ENCODE assay signal across 8 mouse cellular contexts in the genomic region with DNA sequence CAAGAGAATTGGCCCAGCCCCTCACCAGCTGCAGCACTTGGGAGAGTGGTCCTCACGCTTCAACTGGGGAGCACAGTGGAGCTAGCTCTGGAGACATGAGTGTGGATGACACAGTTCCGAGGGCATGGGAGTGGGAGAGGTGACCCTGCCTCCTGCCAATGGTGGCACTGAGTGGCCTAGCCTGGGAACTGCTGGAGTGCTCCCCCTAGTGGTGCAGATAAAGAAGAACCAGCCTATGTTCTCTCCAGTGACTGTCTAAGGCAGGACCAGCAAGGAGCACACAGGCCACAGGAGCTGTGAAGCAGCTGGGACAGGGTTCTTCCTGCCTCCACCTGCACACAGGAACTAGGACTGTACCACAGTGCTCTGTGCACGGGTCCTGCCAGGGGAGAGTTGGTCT. TPM values are rescaled to one million over a fixed set of nuclear protein-coding genes. Genes with fewer than 3 reads are reported as not detected.
DNase-seq lines count a peak whose midpoint lies in the region; ATAC-seq and TF ChIP-seq lines count a peak whose summit lies in the region.
"Had no signal": no experiment of that assay in that cellular context is flagged by ENCODE, and none has a peak within 500 bp of the region (broad histone marks: within the 10 kb centered on the region; RNA-seq: fewer than 3 reads in every experiment).

No protein-coding gene starts in this region.

- H3K36me3 ChIP-seq in kidney, embryonic 14.5 days (ENCODE audit: control insufficient read depth, insufficient read depth, low read length) = no peaks in the 10 kb centered on the region
- no peaks in the 10 kb centered on the region for H3K36me3 ChIP-seq in E14TG2a.4 (ENCODE audit: insufficient read depth, low read length)
- H3K36me3 ChIP-seq in intestine, postnatal 0 days (ENCODE audit: control insufficient read depth, insufficient read depth) = no peaks in the 10 kb centered on the region

- no peak overlapping the region for H3K4me2 ChIP-seq in kidney, embryonic 14.5 days (replicated peaks; ENCODE audit: low read depth, low read length)
- H3K4me2 ChIP-seq in intestine, postnatal 0 days (replicated peaks; ENCODE audit: low read depth) = no peak overlapping the region

- TF ChIP-seq CTCF in E14TG2a.4 (conservative IDR thresholded peaks at IDR 0.05; ENCODE audit: low read length) = peak; percentile 46
- peak; percentile 70 for TF ChIP-seq CTCF in intestine, postnatal 0 days (IDR thresholded peaks at IDR 0.05; ENCODE audit: low read depth)

- no peak overlapping the region for H3K9ac ChIP-seq in kidney, embryonic 14.5 days (ENCODE audit: low read depth, low read length)
- no peak overlapping the region for H3K9ac ChIP-seq in intestine, postnatal 0 days (ENCODE audit: low read depth, low read length)

- H3K4me3 ChIP-seq in kidney, embryonic 14.5 days (ENCODE audit: low read length) = no peak overlapping the region
- H3K4me3 ChIP-seq in E14TG2a.4 (replicated peaks; ENCODE audit: low read length) = no peak overlapping the region
- no peak overlapping the region for H3K4me3 ChIP-seq in intestine, postnatal 0 days (ENCODE audit: low read depth, low read length)

- H3K9me3 ChIP-seq in kidney, embryonic 14.5 days (ENCODE audit: control insufficient read depth, low read length) = no peaks in the 10 kb centered on the region; the same call in 1 of the 2 replicates
- H3K9me3 ChIP-seq in E14TG2a.4 (ENCODE audit: low read length) = peaks cover 9% of the 10 kb centered on the region
- H3K9me3 ChIP-seq in intestine, postnatal 0 days (ENCODE audit: control insufficient read depth) = no peaks in the 10 kb centered on the region

- H3K4me1 ChIP-seq in kidney, embryonic 14.5 days (ENCODE audit: control insufficient read depth, insufficient read depth, low read length) = no peaks in the 10 kb centered on the region
- peaks cover 5% of the 10 kb centered on the region; the same call in 1 of the 2 replicates for H3K4me1 ChIP-seq in E14TG2a.4 (replicated peaks; ENCODE audit: low read depth, low read length)
- no peaks in the 10 kb centered on the region for H3K4me1 ChIP-seq in intestine, postnatal 0 days (replicated peaks; ENCODE audit: control insufficient read depth, insufficient read depth, low read length)

- DNase-seq in kidney, postnatal 10 days = no peak
- peak; percentile 9 for DNase-seq in 3134 (ENCODE audit: extremely low read depth, insufficient read length, low spot score)
- no peak for DNase-seq in yolk sac, embryonic 10.5 days (ENCODE audit: low spot score)
- DNase-seq in layer of hippocampus, adult 8-10 months (ENCODE audit: low spot score in 2 of 2) = no peak

- 81% methylated on average over 3 of the region's 3 CpGs for WGBS in kidney, embryonic 14.5 days
- 88% methylated on average over 3 of the region's 3 CpGs for WGBS in intestine, postnatal 0 days

- no peak overlapping the region for H3K27ac ChIP-seq in kidney, embryonic 14.5 days (ENCODE audit: low read depth, low read length)
- H3K27ac ChIP-seq in intestine, postnatal 0 days (ENCODE audit: low read depth, low read length) = no peak overlapping the region

- H3K27me3 ChIP-seq in kidney, embryonic 14.5 days (ENCODE audit: control insufficient read depth, insufficient read depth, low read length) = no peaks in the 10 kb centered on the region
- H3K27me3 ChIP-seq in E14TG2a.4 (ENCODE audit: insufficient read depth, low read length) = no peaks in the 10 kb centered on the region
- H3K27me3 ChIP-seq in intestine, postnatal 0 days (replicated peaks; ENCODE audit: control insufficient read depth, insufficient read depth, low read length) = no peaks in the 10 kb centered on the region

- 0 out of 2 replicates have a peak, but pooled peaks have one; percentile 24 for ATAC-seq in kidney, embryonic 14.5 days (ENCODE audit: low FRiP score, low TSS enrichment)
- ATAC-seq in intestine, postnatal 0 days = no peak; the same call in 1 of the 2 replicates

RNA-seq across cellular contexts. Expression of gene Plcz1, which starts 40.5 kb away (rescaled TPM):
- polyA plus RNA-seq in kidney, embryonic 14.5 days (2014; fragmentation: Nextera tagmentation; extraction: Ambion mirVana) = not detected in 2 replicates
- not detected in 2 replicates for polyA plus RNA-seq in intestine, postnatal 0 days (2015; fragmentation: Nextera tagmentation; extraction: Ambion mirVana)
- total RNA-seq in layer of hippocampus, adult 8-10 months (2022) = under 1 TPM; 0.75 to 0.96 (median 0.84) TPM
- total RNA-seq: adrenal gland, postnatal 4 days had no signal

RNA-seq across cellular contexts. Expression of gene Capza3, which starts 40.7 kb away (rescaled TPM):
- not detected in 2 replicates for polyA plus RNA-seq in kidney, embryonic 14.5 days (2014; fragmentation: Nextera tagmentation; extraction: Ambion mirVana)
- not detected in 2 replicates for polyA plus RNA-seq in intestine, postnatal 0 days (2015; fragmentation: Nextera tagmentation; extraction: Ambion mirVana)
- total RNA-seq in layer of hippocampus, adult 8-10 months (2022) = not detected
- total RNA-seq: adrenal gland, postnatal 4 days had no signal
